Mouse (Mus musculus) G1E (cell line): ENCODE data around the gene Rreb1.

Experiments used
- CTCF ChIP-seq: IDR thresholded peaks from 2 replicates; pipeline ENCODE4 v1.5.1; 2012; ENCODE audit warnings: low read depth, low read length, inconsistent platforms, mixed read lengths
- GATA1 ChIP-seq: IDR thresholded peaks from 2 replicates; pipeline ENCODE4 v1.6.1; 2012; ENCODE audit warnings: borderline replicate concordance, low read length, inconsistent platforms, mixed read lengths
- POLR2AphosphoS5 ChIP-seq: IDR thresholded peaks from 2 replicates; pipeline ENCODE4 v1.6.1; 2012; ENCODE audit warnings: low read depth, low read length, inconsistent platforms; ENCODE audit not compliant: insufficient replicate concordance
- TAL1 ChIP-seq: conservative IDR thresholded peaks from 2 replicates; pipeline ENCODE4 v1.6.1; 2012; ENCODE audit warnings: low read depth, low read length, inconsistent platforms, mixed read lengths

- no peak for TF ChIP-seq CTCF
- no peak for TF ChIP-seq POLR2AphosphoS5
- TF ChIP-seq GATA1, result no peak
- TF ChIP-seq TAL1, result no peak
These were observed 79.9 kb downstream of the Rreb1 start for GRCm38 (mm10) chr13:37858066-37858501.
